Mouse (Mus musculus) heart, adult 8-10 months (tissue): Measurements from ENCODE around the gene Oosp2. TPM values are rescaled to one million over a fixed set of nuclear protein-coding genes. Genes with fewer than 3 reads are reported as not detected.

Experiments
- DNase-seq: peaks from one replicate; pipeline ENCODE4 v3.0.0; 2022; ENCODE audit warnings: low spot score
- total RNA-seq, 4 experiments: library from RNA; stranded (reverse); gene quantifications; 2 replicates each; pipeline ENCODE4 v1.2.4; 2022

Gene Oosp2
- total RNA-seq: not detected

GRCm38 (mm10) chr19:11660459-11660858 lies at the start of gene Oosp2:
TSS of gene Oosp2 (minus strand) at chr19:11660559.
- DNase-seq: no peak

GRCm38 (mm10) chr19:11698342-11698741 lies 38.0 kb upstream of the Oosp2 start:
- no peak for DNase-seq

GRCm38 (mm10) chr19:11696755-11697154 lies 36.4 kb upstream of the Oosp2 start, which contains the start of gene Oosp3:
TSS of gene Oosp3 (plus strand) at chr19:11697055.
- no peak for DNase-seq

- DNase-seq: no peak
Observed at GRCm38 (mm10) chr19:11691454-11691853, 31.1 kb upstream of the Oosp2 start.

GRCm38 (mm10) chr19:11690839-11691238 lies 30.5 kb upstream of the Oosp2 start, which contains the start of gene Oosp1:
TSS of gene Oosp1 (minus strand) at chr19:11691150.
- no peak for DNase-seq

GRCm38 (mm10) chr19:11661562-11661961 lies 1.2 kb upstream of the Oosp2 start:
- DNase-seq: no peak

GRCm38 (mm10) chr19:11659142-11659541 lies 1.2 kb downstream of the Oosp2 start:
- DNase-seq: no peak

- no peak for DNase-seq
Observed at GRCm38 (mm10) chr19:11649564-11649963, 10.8 kb downstream of the Oosp2 start.

- DNase-seq: no peak
Observed at GRCm38 (mm10) chr19:11646166-11646565, 14.2 kb downstream of the Oosp2 start.

- DNase-seq: no peak
Observed at GRCm38 (mm10) chr19:11640732-11641131, 19.6 kb downstream of the Oosp2 start, which contains the start of gene Ms4a3. TSS of gene Ms4a3 (minus strand) at chr19:11640851.

GRCm38 (mm10) chr19:11639038-11639437 lies 21.3 kb downstream of the Oosp2 start:
- no peak for DNase-seq

- no peak for DNase-seq
Observed at GRCm38 (mm10) chr19:11635572-11635971, 24.8 kb downstream of the Oosp2 start.

GRCm38 (mm10) chr19:11634330-11634729 lies 26.0 kb downstream of the Oosp2 start:
- no peak for DNase-seq

GRCm38 (mm10) chr19:11633732-11634131 lies 26.6 kb downstream of the Oosp2 start:
- DNase-seq: no peak

- no peak for DNase-seq
Observed at GRCm38 (mm10) chr19:11625231-11625630, 35.1 kb downstream of the Oosp2 start.

- no peak for DNase-seq
Observed at GRCm38 (mm10) chr19:11624800-11625199, 35.6 kb downstream of the Oosp2 start.

- no peak for DNase-seq
Observed at GRCm38 (mm10) chr19:11623551-11623950, 36.8 kb downstream of the Oosp2 start, which contains the start of gene Ms4a2. TSS of gene Ms4a2 (minus strand) at chr19:11623719.

GRCm38 (mm10) chr19:11617983-11618382 lies 42.4 kb downstream of the Oosp2 start:
- DNase-seq: no peak

- no peak for DNase-seq
Observed at GRCm38 (mm10) chr19:11614805-11615204, 45.6 kb downstream of the Oosp2 start.

GRCm38 (mm10) chr19:11613776-11614443 lies 46.4 kb downstream of the Oosp2 start:
- DNase-seq: no peak

GRCm38 (mm10) chr19:11613084-11613483 lies 47.3 kb downstream of the Oosp2 start:
- DNase-seq: no peak

GRCm38 (mm10) chr19:11612293-11612692 lies 48.1 kb downstream of the Oosp2 start:
- no peak for DNase-seq

- DNase-seq: peak; percentile 11
Observed at GRCm38 (mm10) chr19:11611541-11611945, 48.8 kb downstream of the Oosp2 start.

- no peak for DNase-seq
Observed at GRCm38 (mm10) chr19:11608172-11608571, 52.2 kb downstream of the Oosp2 start.
